Mouse (Mus musculus): ENCODE data around the gene Atp2b2.

Gene Atp2b2

GRCm38 (mm10) chr6:114011976-114012375 lies 30.4 kb downstream of the Atp2b2 start:
- no peak for DNase-seq

GRCm38 (mm10) chr6:114003796-114004195 lies 38.6 kb downstream of the Atp2b2 start:
- DNase-seq = no peak

- DNase-seq = no peak
These were observed 41.5 kb downstream of the Atp2b2 start for GRCm38 (mm10) chr6:114000928-114001327.

- DNase-seq = no peak
These were observed 42.1 kb downstream of the Atp2b2 start for GRCm38 (mm10) chr6:114000304-114000703.

GRCm38 (mm10) chr6:113998413-113998812 lies 44.0 kb downstream of the Atp2b2 start:
- no peak for DNase-seq

- DNase-seq = no peak
These were observed 48.2 kb downstream of the Atp2b2 start for GRCm38 (mm10) chr6:113994176-113994575.

GRCm38 (mm10) chr6:113992101-113992500 lies 50.3 kb downstream of the Atp2b2 start:
- DNase-seq = no peak

GRCm38 (mm10) chr6:113991482-113991881 lies 50.9 kb downstream of the Atp2b2 start:
- DNase-seq = peak; percentile 36 to 70

GRCm38 (mm10) chr6:113990044-113990443 lies 52.4 kb downstream of the Atp2b2 start:
- DNase-seq = no peak

GRCm38 (mm10) chr6:113988521-113988920 lies 53.9 kb downstream of the Atp2b2 start:
- DNase-seq = no peak

GRCm38 (mm10) chr6:113986671-113987070 lies 55.7 kb downstream of the Atp2b2 start:
- DNase-seq = no peak

GRCm38 (mm10) chr6:113978673-113979072 lies 63.7 kb downstream of the Atp2b2 start:
- DNase-seq = no peak

- no peak for DNase-seq
These were observed 64.2 kb downstream of the Atp2b2 start for GRCm38 (mm10) chr6:113978091-113978650.

GRCm38 (mm10) chr6:113970900-113971299 lies 71.5 kb downstream of the Atp2b2 start:
- no peak for DNase-seq

- no peak for DNase-seq
These were observed 71.9 kb downstream of the Atp2b2 start for GRCm38 (mm10) chr6:113970464-113970863.

- no peak for DNase-seq
These were observed 72.7 kb downstream of the Atp2b2 start for GRCm38 (mm10) chr6:113969751-113970150.

- DNase-seq = no peak
These were observed 79.6 kb downstream of the Atp2b2 start for GRCm38 (mm10) chr6:113962811-113963210.

- no peak for DNase-seq
These were observed 80.8 kb downstream of the Atp2b2 start for GRCm38 (mm10) chr6:113961658-113962057.

GRCm38 (mm10) chr6:113959336-113959735 lies 83.1 kb downstream of the Atp2b2 start:
- DNase-seq = no peak

GRCm38 (mm10) chr6:113958714-113959113 lies 83.7 kb downstream of the Atp2b2 start:
- no peak for DNase-seq

- no peak for DNase-seq
These were observed 84.4 kb downstream of the Atp2b2 start for GRCm38 (mm10) chr6:113958003-113958402.

GRCm38 (mm10) chr6:113957232-113957940 lies 85.0 kb downstream of the Atp2b2 start:
- DNase-seq = no peak

- no peak for DNase-seq
These were observed 94.9 kb downstream of the Atp2b2 start for GRCm38 (mm10) chr6:113947515-113947914.

- DNase-seq = no peak
These were observed 100.1 kb downstream of the Atp2b2 start for GRCm38 (mm10) chr6:113942355-113942754.

GRCm38 (mm10) chr6:113941324-113941723 lies 101.1 kb downstream of the Atp2b2 start:
- DNase-seq = no peak

Measured in lung, adult 18-20 months (tissue).